Mouse (Mus musculus) neutrophil, adult 5-6 weeks (primary cell): ENCODE data around the gene Endou. TPM values are rescaled to one million over a fixed set of nuclear protein-coding genes. Genes with fewer than 3 reads are reported as not detected.
"Not testable (repeated sequence)": the region's sequence is repeated elsewhere in the genome, so short reads cannot be mapped to it uniquely, and the experiment has no call there.

Experiments
- ATAC-seq: fragments of 151-379, 151-347 bp; 2 replicates; pipeline ENCODE4 v1.8.0; 2017; ENCODE audit warnings: mild to moderate bottlenecking, moderate TSS enrichment; ENCODE audit not compliant: insufficient number of reproducible peaks, poor library complexity, low FRiP score, severe bottlenecking; ENCODE audit errors: extremely low read depth
- total RNA-seq: library from RNA; stranded (forward); fragments of 200-1000 nt; gene quantifications from 2 replicates; pipeline ENCODE4 v1.2.3, GENCODE M21; 2017

Endou gene
- total RNA-seq, 1 experiment from 2014 or later = 3.7 TPM

DNA sequence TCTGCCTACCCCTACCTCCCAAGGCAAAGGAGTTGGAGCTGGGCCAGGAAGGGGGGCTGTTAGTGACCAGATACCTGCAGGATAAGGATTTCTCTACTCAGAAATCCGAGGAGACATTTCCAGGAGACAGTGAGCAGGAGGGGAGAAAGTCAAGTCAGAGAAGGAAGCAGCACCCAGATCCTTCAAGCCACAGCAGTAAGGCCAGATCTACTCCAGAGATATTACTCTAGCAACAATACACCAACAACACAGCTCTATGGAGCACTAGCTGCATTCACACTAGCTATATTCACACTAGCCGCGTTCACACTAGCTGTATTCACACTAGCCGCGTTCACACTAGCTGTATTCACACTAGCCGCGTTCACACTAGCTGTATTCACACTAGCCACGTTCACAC lies 16.1 kb downstream of the Endou start:
- ATAC-seq = no peak

DNA sequence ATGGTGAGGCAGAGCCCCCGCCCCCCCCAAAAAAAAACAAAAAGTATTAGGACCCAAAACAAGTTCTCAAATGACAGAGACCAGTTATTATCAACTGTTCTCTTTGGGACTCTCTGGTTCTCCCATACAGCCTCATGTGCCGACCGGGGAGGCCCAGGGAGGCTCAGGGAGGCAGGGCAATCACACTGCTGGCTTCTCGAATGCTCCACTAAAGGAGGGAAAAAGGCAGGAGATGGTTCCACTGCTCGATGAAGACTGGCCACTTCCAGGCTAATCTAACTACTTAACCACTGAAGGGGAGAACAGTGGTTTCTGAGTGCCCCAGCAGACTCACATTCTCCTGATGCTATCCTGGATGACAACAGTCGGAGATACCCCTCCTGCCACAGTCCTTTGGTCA lies 18.6 kb downstream of the Endou start:
- ATAC-seq = no peak

DNA sequence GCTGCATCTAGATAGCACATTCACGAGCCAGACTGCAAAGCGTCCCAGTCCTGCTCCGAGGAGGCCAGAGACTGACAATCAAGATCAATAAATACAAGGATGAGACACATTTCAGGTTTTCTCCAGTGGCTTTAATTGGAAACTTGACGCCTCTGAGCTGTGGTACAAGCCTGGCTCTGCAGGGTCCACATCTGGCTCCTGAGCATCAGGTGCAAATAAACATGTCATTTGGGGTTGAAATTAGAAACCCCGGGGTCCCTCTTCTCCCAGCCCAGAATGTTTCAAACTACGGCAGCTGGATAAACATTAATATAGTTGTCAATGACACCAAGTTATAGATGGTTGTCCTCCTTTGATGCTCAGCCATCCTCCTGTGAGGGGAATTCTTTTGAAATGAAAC lies 20.2 kb downstream of the Endou start:
- ATAC-seq = no peak

DNA sequence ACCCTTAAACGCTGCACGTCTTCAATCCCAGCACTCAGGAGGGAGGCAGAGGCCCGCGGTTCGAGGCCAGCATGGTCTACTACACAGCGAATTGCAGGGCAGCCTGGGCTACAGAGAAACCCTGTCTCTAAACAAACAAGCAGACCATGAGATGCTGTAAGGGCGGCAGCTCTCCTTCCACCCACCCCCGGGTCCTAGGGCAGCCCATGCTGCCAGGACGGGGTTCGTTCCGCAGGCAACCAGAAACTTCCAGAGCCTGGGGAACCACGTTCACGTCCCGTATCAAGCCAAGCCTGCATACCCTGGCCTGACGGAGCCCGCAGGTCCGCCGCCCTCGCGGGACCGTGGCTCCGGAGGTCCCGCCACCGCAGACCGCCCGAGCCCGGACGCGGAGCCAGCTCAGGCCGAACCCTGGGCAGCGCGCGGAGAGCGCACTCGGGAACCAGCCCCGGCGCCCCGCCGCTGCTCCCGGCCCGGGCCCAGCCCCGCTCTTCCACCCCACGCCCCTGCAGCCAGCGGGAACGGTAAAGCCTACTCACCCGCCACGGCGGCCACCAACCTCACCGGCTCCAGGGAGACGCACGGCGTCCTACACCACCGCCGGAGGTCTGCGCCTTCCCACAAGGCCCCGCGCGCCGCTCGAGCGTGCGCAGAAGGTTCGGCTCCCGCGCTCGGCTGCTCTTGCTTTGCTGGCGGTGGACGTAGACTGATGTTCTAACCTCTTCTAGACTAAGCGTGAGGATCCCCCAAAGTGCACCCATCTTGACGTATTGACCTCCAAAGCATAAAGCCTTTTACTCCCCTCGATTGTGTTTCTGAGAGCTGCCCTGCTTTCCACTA lies 25.7 kb downstream of the Endou start, which contains the start of gene Rpap3:
TSS of gene Rpap3 (minus strand) at position 615 of the 840 bp plus-strand sequence.
- peak; percentile 67 for ATAC-seq

DNA sequence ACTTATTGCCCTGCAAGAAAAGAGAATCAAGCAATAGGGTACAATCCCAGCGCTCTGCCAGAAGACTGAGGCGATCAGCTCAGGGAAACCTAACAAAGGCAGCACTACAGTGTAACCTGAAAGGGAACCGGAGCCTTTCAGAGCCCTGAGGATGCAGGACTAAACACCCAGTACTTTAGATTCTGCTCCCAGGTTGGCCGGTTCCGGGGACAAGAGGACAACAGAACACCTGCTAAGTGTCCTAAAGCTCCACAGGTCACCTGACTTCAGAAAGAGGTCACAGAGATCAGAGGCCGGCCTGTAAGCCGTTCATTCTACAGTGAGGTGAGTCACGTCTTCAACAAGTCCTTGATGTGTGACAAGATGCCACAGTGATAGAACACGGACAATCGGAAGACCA lies 34.5 kb downstream of the Endou start:
- no peak for ATAC-seq

DNA sequence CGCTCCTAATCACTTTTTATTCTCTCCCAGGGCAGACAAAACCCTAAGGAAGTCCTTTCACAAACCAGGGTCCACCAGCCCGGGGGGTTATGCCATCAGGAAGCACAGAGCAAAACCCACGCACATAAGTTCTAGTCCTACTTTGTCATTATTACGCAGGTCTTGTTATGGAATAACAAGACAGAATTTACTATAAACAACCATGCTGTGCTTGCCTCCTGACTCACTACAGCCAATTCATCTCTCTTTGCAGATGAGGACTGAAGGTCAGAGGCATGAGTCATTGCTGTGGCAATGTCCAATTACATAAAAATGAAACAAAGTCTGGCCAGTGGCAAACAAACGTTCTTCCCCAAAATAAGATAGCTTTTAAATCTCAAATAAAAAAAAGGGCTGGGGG lies 37.7 kb downstream of the Endou start:
- no peak for ATAC-seq

DNA sequence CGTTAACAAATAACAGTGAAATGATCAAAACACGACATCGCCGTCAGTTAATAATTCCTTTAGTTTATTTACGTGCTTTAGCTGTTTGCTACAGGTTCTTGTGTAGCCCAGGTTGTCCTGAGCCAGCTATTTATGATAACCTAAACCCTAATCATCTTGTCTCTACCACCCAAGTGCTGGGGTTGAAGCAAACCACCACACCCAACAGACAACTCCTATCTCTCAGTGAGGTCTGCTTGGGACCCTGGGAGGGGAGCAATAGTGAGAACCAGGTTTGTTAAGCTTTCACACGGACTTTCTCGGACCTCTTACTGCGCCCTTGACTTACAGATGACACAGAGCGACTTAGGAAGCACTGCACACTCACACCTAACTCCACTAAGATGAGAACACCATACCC lies 47.0 kb downstream of the Endou start:
- no peak for ATAC-seq

DNA sequence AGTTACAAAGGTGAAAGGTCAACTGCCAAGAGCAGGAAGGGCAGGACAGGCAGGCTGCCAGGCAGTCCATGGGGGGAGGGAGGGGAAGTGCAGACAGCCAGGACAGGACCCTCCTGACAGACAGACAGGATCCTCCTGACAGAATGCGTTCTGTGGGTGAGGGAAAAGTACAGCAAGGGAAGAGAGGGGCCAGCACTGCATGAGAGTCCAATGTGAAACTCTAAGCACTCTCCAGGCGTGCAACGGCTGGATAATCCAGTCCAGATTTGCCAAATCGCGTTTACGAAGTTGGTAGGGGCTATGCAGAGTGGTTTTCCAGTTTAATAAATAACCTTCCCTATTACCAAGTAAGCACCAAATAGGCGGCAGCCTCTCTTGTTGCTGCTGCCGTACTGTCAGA lies 49.1 kb downstream of the Endou start:
- no peak for ATAC-seq

DNA sequence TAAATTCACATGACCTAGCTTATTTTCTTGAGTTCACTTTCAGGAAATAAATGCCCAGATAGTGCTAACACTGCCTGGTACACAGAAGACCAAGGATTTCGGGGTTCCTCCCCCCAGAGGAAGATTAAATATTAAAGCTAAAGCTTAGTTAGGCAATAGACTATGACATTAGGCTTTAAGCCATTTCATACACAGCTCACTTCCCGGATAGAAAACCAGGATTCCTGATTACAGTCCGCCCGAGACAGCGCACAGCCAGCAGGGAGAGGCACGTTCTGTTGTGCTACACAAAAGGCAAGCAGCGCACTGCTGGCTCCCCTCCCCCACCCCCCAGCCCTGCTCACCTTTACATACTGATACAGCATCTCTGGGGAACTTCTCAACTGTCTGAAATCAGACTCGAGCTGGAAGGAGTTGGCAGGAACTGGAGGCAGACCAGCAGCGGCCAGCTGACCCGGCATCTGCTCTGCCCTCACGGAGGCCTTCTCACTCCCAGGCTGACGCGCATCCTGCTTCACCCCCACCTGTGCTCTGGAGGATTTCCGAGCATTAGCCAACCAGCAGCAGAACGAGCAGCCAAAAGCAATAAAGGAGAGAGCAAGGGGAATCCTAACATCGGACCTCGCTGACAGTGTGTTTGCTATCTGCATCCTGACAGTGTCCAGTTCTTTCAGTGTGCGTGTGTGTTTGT lies 51.0 kb downstream of the Endou start:
- no peak for ATAC-seq

DNA sequence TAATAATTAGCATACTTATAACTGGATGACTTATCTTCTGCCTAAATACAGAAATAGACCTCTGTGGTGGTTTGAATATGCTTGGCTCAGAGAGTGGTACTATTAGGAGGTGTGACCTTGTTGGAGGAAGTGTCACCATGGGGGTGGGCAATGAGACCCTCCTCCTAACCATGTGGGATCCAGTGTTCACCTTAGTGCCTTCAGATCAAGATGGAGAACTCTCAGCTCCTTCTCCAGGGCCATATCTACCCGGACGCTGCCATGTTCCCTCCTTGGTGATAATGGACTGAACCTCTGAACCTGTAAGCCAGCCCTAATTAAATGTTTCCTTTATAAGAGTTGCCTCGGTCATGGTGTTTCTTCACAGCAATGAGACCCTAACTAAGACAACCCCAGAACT lies 53.8 kb downstream of the Endou start:
- ATAC-seq = no peak

DNA sequence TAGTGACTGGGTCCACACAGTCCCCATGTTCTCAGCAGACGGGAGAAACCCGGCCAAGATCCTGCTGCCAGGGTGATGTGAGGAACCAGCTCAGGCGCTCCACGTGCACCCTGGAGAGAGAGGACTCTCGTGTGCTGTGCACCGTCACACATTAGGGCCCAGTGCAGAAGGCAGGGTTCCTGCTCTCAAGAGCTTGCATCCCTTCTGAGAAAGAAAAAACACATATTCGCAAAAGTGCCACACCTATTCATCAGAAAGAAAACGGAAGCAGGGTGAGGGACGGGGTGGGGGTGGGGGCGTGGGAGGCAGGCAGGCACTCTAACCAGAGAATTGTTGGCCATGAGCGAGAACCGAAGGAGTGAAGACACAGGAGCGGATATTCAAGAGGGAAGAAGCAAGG lies 55.2 kb downstream of the Endou start:
- no peak for ATAC-seq

DNA sequence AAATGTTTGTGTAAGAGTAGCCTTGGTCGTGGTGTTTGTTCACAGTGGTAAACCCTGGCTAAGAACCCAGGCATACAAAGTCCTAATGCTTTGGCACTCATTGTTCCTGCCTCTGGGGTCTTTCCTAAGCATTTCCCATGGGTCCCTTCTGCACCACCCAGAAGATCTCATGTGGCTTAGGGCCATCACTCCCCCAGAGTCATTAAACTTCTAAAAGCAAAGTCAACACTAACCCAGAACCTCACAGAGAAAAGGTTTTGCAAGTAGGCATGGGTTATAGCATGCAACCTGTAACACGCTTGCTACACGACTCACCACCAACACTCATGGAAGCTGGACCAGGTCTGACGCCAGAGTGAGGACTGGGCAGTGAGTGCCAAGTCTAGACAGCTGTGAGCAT lies 56.7 kb downstream of the Endou start:
- no peak for ATAC-seq

DNA sequence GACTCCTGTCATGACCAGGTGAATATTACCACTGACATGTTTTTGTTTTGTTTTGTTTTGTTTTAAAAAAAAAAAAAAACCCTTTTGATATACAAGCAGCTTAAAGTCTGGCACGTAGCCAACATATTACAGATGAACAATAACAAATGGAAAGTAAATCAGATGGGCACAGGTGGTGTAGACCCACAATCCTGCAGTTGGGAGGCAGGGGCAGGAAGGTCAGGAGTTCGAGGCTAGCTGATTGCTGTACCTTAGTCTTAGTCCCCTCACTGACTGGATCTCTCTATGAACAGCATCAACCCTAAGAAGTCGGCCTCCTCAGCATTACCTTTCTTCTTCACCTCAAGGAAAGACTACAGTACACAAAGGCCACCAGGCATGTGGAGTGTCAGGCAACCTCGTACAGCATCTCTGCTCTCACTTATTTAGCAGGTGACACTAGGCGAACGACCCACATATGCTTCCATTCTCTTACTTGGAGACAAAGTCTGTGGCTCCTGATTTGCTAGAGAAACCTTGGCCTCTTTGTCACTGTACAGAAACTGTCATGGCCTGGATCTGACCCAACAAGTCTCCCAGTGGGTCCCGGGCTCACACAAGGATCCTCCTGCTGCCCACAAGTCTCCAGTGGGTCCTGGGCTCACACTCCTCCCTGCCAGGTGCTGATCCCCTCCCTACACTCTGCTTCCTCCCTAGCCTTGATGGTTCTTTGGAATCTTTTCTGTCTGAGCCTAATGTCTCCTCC lies 57.7 kb downstream of the Endou start:
- no peak for ATAC-seq

DNA sequence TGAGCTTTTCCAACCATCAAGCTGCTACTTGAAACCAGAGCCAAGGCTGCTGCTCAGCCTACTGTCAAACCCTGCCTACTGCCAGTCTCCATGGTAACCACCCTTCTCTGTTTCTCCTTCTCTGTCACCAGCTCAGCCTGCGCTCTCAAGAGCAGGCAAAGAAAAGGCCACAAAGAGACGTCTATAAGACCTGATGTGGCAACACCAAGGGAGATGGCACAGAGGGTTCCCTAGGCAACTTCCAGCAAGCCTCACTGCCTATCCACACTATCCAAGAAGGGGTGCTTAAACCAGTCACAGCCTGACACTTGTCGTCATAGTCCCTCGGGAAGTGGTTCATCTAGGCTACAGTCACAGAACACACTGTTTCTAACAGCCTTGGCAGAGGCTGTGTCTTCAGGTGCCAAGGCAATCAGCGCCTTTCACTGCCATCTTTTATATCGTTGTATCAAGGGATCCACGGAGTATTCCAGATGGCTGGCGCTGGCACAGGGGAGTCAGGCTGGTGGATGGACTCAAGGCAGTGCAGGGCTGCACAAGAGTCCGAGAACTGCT lies 58.9 kb downstream of the Endou start:
- ATAC-seq = no peak

DNA sequence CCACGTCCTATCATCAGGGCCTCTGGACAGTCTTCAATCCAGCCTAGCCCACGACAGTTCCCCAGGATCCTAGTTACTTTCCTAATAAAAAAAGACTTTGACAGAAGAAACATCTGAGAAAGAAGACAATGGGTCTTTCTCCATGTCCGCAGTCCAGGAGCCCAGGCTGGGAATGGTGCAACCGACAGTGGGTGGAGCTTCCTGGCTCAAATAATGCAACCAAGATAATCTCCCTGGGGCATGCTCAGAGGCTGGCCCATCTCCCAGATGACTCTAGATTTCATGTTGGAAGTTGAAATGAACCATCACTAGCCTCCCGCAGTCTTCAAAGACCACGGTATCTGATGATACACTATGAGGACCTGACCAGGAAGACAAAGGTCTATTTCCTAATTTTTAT lies 60.6 kb downstream of the Endou start:
- no peak for ATAC-seq

DNA sequence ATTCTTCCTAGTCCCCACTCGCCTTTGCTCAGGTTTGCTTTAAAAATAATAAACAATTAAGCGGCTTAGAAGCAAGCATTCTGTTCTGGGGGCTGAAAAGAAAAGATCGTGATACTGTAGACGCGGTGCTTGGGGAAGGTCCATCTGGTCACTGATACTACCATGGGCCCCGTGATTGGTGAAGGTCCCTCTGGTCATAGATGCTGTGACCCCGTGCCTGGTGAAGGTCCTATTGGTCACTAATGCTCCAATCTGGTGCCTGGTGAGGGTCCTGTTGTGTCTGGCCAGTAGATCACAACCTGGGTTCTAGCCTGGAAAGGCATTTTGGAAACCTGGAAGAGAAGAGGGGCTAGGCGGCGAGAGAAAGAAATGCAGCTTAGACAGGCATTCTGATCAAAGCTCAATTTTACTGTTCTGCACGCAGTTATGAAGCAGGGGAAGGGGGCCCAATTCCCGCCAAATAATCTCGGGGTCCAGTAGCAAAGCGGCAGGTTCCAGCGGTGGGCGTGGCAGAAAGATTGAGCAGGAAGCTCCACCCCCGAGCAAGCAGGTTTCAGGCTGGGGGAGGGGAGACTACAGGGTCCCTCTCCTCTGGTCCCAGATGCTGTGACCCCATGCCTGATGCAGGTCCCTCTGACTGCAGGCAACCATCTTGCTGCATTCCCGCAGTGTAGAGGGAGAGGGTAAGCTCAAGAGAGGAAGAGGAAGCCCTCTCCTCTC lies 62.8 kb downstream of the Endou start:
- ATAC-seq = not testable (repeated sequence)

DNA sequence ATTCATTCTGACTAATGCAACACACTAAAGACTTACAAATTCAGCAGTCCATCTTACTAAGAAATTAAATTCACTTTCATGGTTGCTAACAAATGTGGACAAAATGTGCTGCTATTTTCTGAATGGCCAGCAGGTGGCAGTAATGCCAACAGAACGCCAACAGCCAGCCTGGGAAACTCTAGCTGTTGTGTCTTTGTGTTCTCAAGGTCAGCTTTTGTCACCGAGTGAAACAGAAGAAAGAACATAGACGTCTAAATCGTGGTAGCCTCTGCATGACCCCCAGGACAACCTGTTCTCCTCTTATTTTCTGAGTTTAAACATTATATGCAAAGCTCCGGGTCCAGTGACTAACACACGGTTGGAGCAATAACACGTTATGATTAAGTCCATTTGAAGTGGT lies 63.7 kb downstream of the Endou start:
- peak; percentile 40 for ATAC-seq

DNA sequence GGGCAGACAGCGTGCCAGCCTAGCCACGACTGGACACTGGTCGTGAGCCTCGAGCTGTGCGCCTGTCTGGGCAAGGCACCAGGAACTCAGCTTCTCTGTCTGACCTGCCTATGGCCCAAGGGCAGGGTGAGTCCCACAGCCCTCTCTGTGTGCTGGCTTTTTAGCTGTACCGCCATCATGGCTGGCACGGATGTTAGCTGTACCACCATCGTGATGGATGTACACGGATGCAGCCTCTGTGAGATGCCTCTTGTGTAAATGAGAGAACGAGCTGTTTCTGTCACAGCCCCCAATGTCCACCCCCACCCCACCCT lies 64.7 kb downstream of the Endou start:
- ATAC-seq = no peak
